Mouse (Mus musculus) CH12.LX (cell line): ENCODE data around the gene Ugt1a5. TPM values are rescaled to one million over a fixed set of nuclear protein-coding genes. Genes with fewer than 3 reads are reported as not detected.

Experiments
- DNase-seq: peaks from one replicate; pipeline ENCODE4 v3.0.0-alpha.2; 2013; ENCODE audit errors: extremely low read depth
- H3K27ac ChIP-seq: 2 replicates; pipeline ENCODE4 v1.5.1; 2012; ENCODE audit warnings: low read depth, mild to moderate bottlenecking, control low read depth, moderate library complexity; ENCODE audit not compliant: insufficient read depth
- H3K27me3 ChIP-seq: replicated peaks from 2 replicates; pipeline ENCODE3; 2012; ENCODE audit warnings: inconsistent platforms
- H3K36me3 ChIP-seq, 2 experiments: replicated peaks in 1 of 2; 2 replicates each; pipeline versions ENCODE3 to v1.6.1; 2012; ENCODE audit warnings: inconsistent platforms in 1 of 2, low read length in 1 of 2, mild to moderate bottlenecking in 1 of 2, mixed read lengths in 1 of 2, moderate library complexity in 1 of 2; ENCODE audit not compliant: control insufficient read depth in 1 of 2, insufficient read depth in 1 of 2
- H3K4me1 ChIP-seq, 2 experiments: 2 replicates each; pipeline ENCODE4 v1.6.1; 2012; ENCODE audit warnings: inconsistent platforms in 1 of 2, moderate library complexity in 1 of 2; ENCODE audit not compliant: insufficient read depth in 2 of 2, control insufficient read depth in 1 of 2
- H3K4me2 ChIP-seq: 2 replicates; pipeline ENCODE4 v1.6.1; 2012; ENCODE audit warnings: low read depth, mild to moderate bottlenecking, control low read depth; ENCODE audit not compliant: poor library complexity, insufficient read depth, severe bottlenecking
- H3K4me3 ChIP-seq, 3 experiments: fragments of 150-350 bp in 1 of 3; sonication (generic) in 1 of 3; replicated peaks in 1 of 3; 2 replicates each; pipeline versions ENCODE3 to v1.5.1; 2011 to 2012; ENCODE audit warnings: low read depth in 2 of 3, low read length in 2 of 3, mild to moderate bottlenecking in 2 of 3, moderate library complexity in 2 of 3, control low read depth in 1 of 3, improper control_type of control experiment in 1 of 3, inconsistent platforms in 1 of 3, mixed read lengths in 1 of 3; ENCODE audit not compliant: poor library complexity in 1 of 3
- H3K79me2 ChIP-seq: replicated peaks from 2 replicates; pipeline ENCODE4 v1.6.1; 2012; ENCODE audit warnings: mild to moderate bottlenecking, moderate library complexity; ENCODE audit not compliant: control insufficient read depth, poor library complexity, insufficient read depth, severe bottlenecking; ENCODE audit errors: extremely low read depth
- H3K9ac ChIP-seq: 2 replicates; pipeline ENCODE4 v1.6.1; 2012; ENCODE audit warnings: low read depth, mild to moderate bottlenecking, control low read depth, moderate library complexity; ENCODE audit not compliant: insufficient read depth
- H3K9me3 ChIP-seq: replicated peaks from 2 replicates; pipeline ENCODE3; 2012; ENCODE audit warnings: low read length, inconsistent platforms, mixed read lengths
- CHD1 ChIP-seq: IDR thresholded peaks from 2 replicates; pipeline ENCODE4 v1.6.1; 2012; ENCODE audit warnings: low read depth, low read length, improper control_type of control experiment, inconsistent platforms
- CHD2 ChIP-seq: IDR thresholded peaks from 2 replicates; pipeline ENCODE4 v1.6.1; 2011; ENCODE audit warnings: low read length, improper control_type of control experiment
- CTCF ChIP-seq, 2 experiments: IDR thresholded peaks in 1 of 2; conservative IDR thresholded peaks in 1 of 2; 2 replicates each; pipeline ENCODE4 v1.5.1; 2011 to 2012; ENCODE audit warnings: low read depth in 2 of 2, low read length in 2 of 2, improper control_type of control experiment in 1 of 2, inconsistent platforms in 1 of 2, mild to moderate bottlenecking in 1 of 2, moderate library complexity in 1 of 2
- E2F4 ChIP-seq: IDR thresholded peaks from 2 replicates; pipeline ENCODE4 v1.6.1; 2011; ENCODE audit warnings: low read depth, low read length, improper control_type of control experiment; ENCODE audit not compliant: insufficient replicate concordance
- ELF1 ChIP-seq: IDR thresholded peaks from 2 replicates; pipeline ENCODE4 v1.6.1; 2014; ENCODE audit warnings: low read depth, mild to moderate bottlenecking, inconsistent platforms, low read length, improper control_type of control experiment
- EP300 ChIP-seq: IDR thresholded peaks from 2 replicates; pipeline ENCODE4 v1.6.1; 2011; ENCODE audit warnings: low read length, improper control_type of control experiment
- ETS1 ChIP-seq: conservative IDR thresholded peaks from 2 replicates; pipeline ENCODE4 v1.6.1; 2012; ENCODE audit warnings: low read depth, mild to moderate bottlenecking, inconsistent platforms, low read length, improper control_type of control experiment, moderate library complexity
- IRF4 ChIP-seq: IDR thresholded peaks from 2 replicates; pipeline ENCODE4 v1.6.1; 2014; ENCODE audit warnings: low read depth, mild to moderate bottlenecking, inconsistent platforms, low read length, improper control_type of control experiment
- JUN ChIP-seq: IDR thresholded peaks from 2 replicates; pipeline ENCODE4 v1.6.1; 2011; ENCODE audit warnings: low read depth, mild to moderate bottlenecking, low read length, improper control_type of control experiment, moderate library complexity; ENCODE audit not compliant: insufficient read depth
- JUND ChIP-seq: conservative IDR thresholded peaks from 2 replicates; pipeline ENCODE4 v1.6.1; 2011; ENCODE audit warnings: low read depth, low read length, improper control_type of control experiment
- KAT2A ChIP-seq: IDR thresholded peaks from 2 replicates; pipeline ENCODE4 v1.6.1; 2012; ENCODE audit warnings: low read length, improper control_type of control experiment, inconsistent platforms; ENCODE audit not compliant: insufficient replicate concordance
- MAFK ChIP-seq: IDR thresholded peaks from 2 replicates; pipeline ENCODE4 v1.6.1; 2011; ENCODE audit warnings: low read length, improper control_type of control experiment; ENCODE audit not compliant: insufficient replicate concordance
- MAX ChIP-seq: IDR thresholded peaks from 2 replicates; pipeline ENCODE4 v1.6.1; 2011; ENCODE audit warnings: low read length, improper control_type of control experiment
- MAZ ChIP-seq: IDR thresholded peaks from 2 replicates; pipeline ENCODE4 v1.6.1; 2012; ENCODE audit warnings: low read depth, mild to moderate bottlenecking, inconsistent platforms, low read length, improper control_type of control experiment, moderate library complexity
- MYC ChIP-seq: IDR thresholded peaks from 2 replicates; pipeline ENCODE4 v1.6.1; 2011; ENCODE audit warnings: low read depth, mild to moderate bottlenecking, improper control_type of control experiment, low read length
- NRF1 ChIP-seq: IDR thresholded peaks from 2 replicates; pipeline ENCODE4 v1.6.1; 2014; ENCODE audit warnings: low read depth, mild to moderate bottlenecking, inconsistent platforms, low read length, improper control_type of control experiment, moderate library complexity
- PAX5 ChIP-seq: IDR thresholded peaks from 2 replicates; pipeline ENCODE4 v1.6.1; 2012; ENCODE audit warnings: low read length, inconsistent platforms, mixed read lengths
- POLR2AphosphoS2 ChIP-seq: IDR thresholded peaks from 2 replicates; pipeline ENCODE4 v1.6.1; 2011; ENCODE audit warnings: low read depth, low read length, improper control_type of control experiment
- SIN3A ChIP-seq: IDR thresholded peaks from 2 replicates; pipeline ENCODE4 v1.6.1; 2012; ENCODE audit warnings: low read length, improper control_type of control experiment, inconsistent platforms
- UBTF ChIP-seq: IDR thresholded peaks from 2 replicates; pipeline ENCODE4 v1.6.1; 2012; ENCODE audit warnings: low read depth, mild to moderate bottlenecking, inconsistent platforms, low read length, improper control_type of control experiment, moderate library complexity
- USF1 ChIP-seq: IDR thresholded peaks from 2 replicates; pipeline ENCODE4 v1.6.1; 2014; ENCODE audit warnings: low read depth, mild to moderate bottlenecking, inconsistent platforms, low read length, improper control_type of control experiment
- ZKSCAN1 ChIP-seq: IDR thresholded peaks from 2 replicates; pipeline ENCODE4 v1.6.1; 2012; ENCODE audit warnings: low read depth, inconsistent platforms, low read length, improper control_type of control experiment, borderline replicate concordance
- ZMIZ1 ChIP-seq: IDR thresholded peaks from 2 replicates; pipeline ENCODE4 v1.6.1; 2012; ENCODE audit warnings: low read depth, mild to moderate bottlenecking, inconsistent platforms, low read length, improper control_type of control experiment
- ZNF384 ChIP-seq: IDR thresholded peaks from 2 replicates; pipeline ENCODE4 v1.6.1; 2012; ENCODE audit warnings: low read depth, low read length, improper control_type of control experiment, inconsistent platforms
- dilution Hi-C: fragments of 300-500 bp; cut with MboI; formaldehyde crosslinking; loops from 2 replicates; pipeline ENCODE4 v1.14.3; 2020; ENCODE audit warnings: low sequenced_read_pairs; ENCODE audit not compliant: extremely low pct_unique_long_range_greater_than_20kb, extremely low pct_ligation_motif_present
- in situ Hi-C: fragments of 300-500 bp; cut with MboI; formaldehyde crosslinking; loops from 3 replicates; pipeline ENCODE4 v1.14.3; 2019; ENCODE audit warnings: low sequenced_read_pairs, low pct_ligation_motif_present, low pct_unique_long_range_greater_than_20kb, mixed read lengths
- polyA plus RNA-seq: library from polyadenylated mRNA; unstranded; fragments of >175 nt; gene quantifications from 2 replicates; pipeline ENCODE4 v1.2.1, GENCODE M21; 2012; ENCODE audit warnings: low read depth; ENCODE audit not compliant: insufficient read length
- total RNA-seq, 2 experiments: library from RNA; depleted of rRNA; stranded (reverse); fragments of 300-350 nt in 1 of 2; fragments of >200 nt in 1 of 2; gene quantifications; 2 replicates each; pipeline ENCODE4 v1.2.3; 2012 to 2014

The Ugt1a5 gene
- total and polyA plus RNA-seq, 3 experiments = not detected

GRCm38 (mm10) chr1:88237311-88237710, 71.5 kb downstream of the Ugt1a5 start:
- peaks cover 74% of the 10 kb centered on the region for H3K9me3 ChIP-seq
- peaks cover 38% of the 10 kb centered on the region for H3K27me3 ChIP-seq
- no peak overlapping the region for H3K27ac ChIP-seq
- no peaks in the 10 kb centered on the region for H3K36me3 ChIP-seq
- H3K9ac ChIP-seq = no peak overlapping the region
- TF ChIP-seq CTCF (conservative IDR thresholded peaks at IDR 0.05 in 1 of 2, IDR thresholded peaks at IDR 0.05 in 1 of 2; ENCODE audit: low read depth in 2 of 2, low read length in 2 of 2) = no peak
- TF ChIP-seq CHD2 = no peak
- no peak for TF ChIP-seq ZKSCAN1
- TF ChIP-seq ZMIZ1 = no peak
- no peak for TF ChIP-seq ZNF384
- TF ChIP-seq MAFK = no peak
- TF ChIP-seq IRF4 = no peak
- TF ChIP-seq PAX5 = no peak
- no peak for TF ChIP-seq E2F4
- no peak for TF ChIP-seq MAZ
- TF ChIP-seq ELF1 = no peak
- no peak for TF ChIP-seq JUN
- no peak for TF ChIP-seq MYC
- TF ChIP-seq SIN3A = no peak
- TF ChIP-seq KAT2A = no peak
- no peak for TF ChIP-seq CHD1
- TF ChIP-seq ETS1 = no peak
- TF ChIP-seq EP300 = no peak
- no peak for TF ChIP-seq UBTF
- in situ Hi-C loops (no loop called here), dilution Hi-C loops (no loop called here)
- H3K4me2 ChIP-seq = no peak overlapping the region
- DNase-seq = no peak
- H3K4me1 ChIP-seq = no peaks in the 10 kb centered on the region
- no peaks in the 10 kb centered on the region for H3K79me2 ChIP-seq
- no peak overlapping the region for H3K4me3 ChIP-seq

- no peak overlapping the region for H3K4me3 ChIP-seq
- no peak overlapping the region for H3K27ac ChIP-seq
- H3K4me2 ChIP-seq = no peak overlapping the region
- no peak for DNase-seq
- dilution Hi-C loops (no loop called here), in situ Hi-C loops (no loop called here)
- no peak overlapping the region for H3K9ac ChIP-seq
- H3K4me1 ChIP-seq = no peaks in the 10 kb centered on the region
- H3K79me2 ChIP-seq = no peaks in the 10 kb centered on the region
- TF ChIP-seq ZMIZ1 = no peak
- TF ChIP-seq JUND = no peak
- no peak for TF ChIP-seq POLR2AphosphoS2
- no peak for TF ChIP-seq USF1
- TF ChIP-seq MAZ = no peak
- TF ChIP-seq NRF1 = no peak
- no peak for TF ChIP-seq CHD2
- TF ChIP-seq MAX = no peak
- TF ChIP-seq IRF4 = no peak
- H3K9me3 ChIP-seq = peaks cover 72% of the 10 kb centered on the region
- H3K36me3 ChIP-seq = no peaks in the 10 kb centered on the region
- peaks cover 38% of the 10 kb centered on the region for H3K27me3 ChIP-seq
Measured at GRCm38 (mm10) chr1:88238771-88239170, 73.0 kb downstream of the Ugt1a5 start.
